Mouse (Mus musculus) monocyte, adult 59 days (primary cell): Measurements from ENCODE around the gene Xdh. TPM values are rescaled to one million over a fixed set of nuclear protein-coding genes. Genes with fewer than 3 reads are reported as not detected.

ENCODE experiments used
- total RNA-seq, 2 experiments: library from RNA; stranded (reverse); gene quantifications; one replicate each; pipeline ENCODE4 v1.2.4; 2023

Xdh gene
- 100 to 1,000 TPM; 383 to 463 TPM for total RNA-seq

GRCm38 (mm10) chr17:73950062-73950735 lies at the start of gene Xdh:
Gene Xdh (minus strand): TSS chr17:73950196.

Other genes starting within 250 kb of the Xdh start
- gene Galnt14, start 239.7 kb downstream of the Xdh start, total RNA-seq = not detected
- 1 to 10 TPM in 1 of 2 experiments, under 1 TPM in 1; 0.33 to 1.1 TPM for gene Ehd3, start 146.1 kb downstream of the Xdh start, total RNA-seq
- not detected for gene Srd5a2, start 97.7 kb upstream of the Xdh start, total RNA-seq